Mouse (Mus musculus): ENCODE measurements at regions not wholly inside any gene's neighbourhood (a gene's known extent, or its start where the extent isn't known, plus 50 kb on each side); places are given as distances from the start of the nearest gene placed in this dataset.

DNA sequence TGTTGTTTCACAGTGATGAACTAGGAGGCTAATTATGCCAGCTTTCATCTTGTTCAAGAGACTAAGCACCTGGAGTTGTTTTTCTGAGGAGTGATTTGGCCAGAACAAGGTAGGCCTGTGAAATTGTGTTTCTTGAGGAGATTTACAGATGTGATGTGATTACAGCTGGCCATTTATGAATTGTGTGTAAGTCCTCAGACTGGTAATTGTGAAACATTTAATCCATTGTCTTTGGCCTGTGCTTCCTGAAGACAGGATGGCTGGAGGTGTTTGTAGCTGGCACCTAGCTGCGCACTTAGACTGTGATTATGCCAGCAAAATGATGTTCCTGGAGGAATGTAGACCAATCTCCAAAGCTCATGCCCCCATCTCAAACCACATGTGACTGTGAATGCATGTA, 150.7 kb upstream of the Rasa1 start:
- DNase-seq (ENCODE audit: low spot score, missing footprints): no peak

DNA sequence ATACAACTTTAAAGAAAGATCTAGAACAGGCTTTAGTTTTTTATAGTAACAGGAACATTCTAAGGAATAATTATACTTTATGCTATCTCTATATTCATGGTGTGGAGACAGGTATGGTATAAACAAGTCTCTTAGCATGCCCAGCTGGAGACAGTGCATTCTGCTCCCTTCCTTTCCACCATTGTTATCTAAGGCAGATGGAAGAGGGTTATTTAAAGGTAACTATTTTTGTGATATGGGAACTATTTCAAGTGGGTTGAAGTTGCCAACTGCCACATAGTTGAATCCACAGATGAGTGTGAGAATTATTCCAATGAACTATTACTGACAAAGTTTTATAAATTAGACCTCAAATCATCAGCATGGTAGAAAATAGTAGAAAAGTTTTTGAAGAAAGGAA, 148.9 kb upstream of the Rasa1 start:
- Histone ChIP-seq H3K4me1 (ENCODE audit: control insufficient read depth, insufficient read depth, low read length) (no peaks in the 10 kb centered on the region), H3K27me3 (ENCODE audit: control insufficient read depth, insufficient read depth, low read length) (no peaks in the 10 kb centered on the region), H3K4me3 (ENCODE audit: low read depth, low read length) (no peak overlapping the region), H3K9me3 (ENCODE audit: control insufficient read depth, low read length) (no peaks in the 10 kb centered on the region), H3K9ac (ENCODE audit: low read length) (no peak overlapping the region), H3K36me3 (ENCODE audit: control insufficient read depth, insufficient read depth, low read length) (no peaks in the 10 kb centered on the region), H3K27ac (ENCODE audit: low read depth, low read length) (no peak overlapping the region), H3K4me2 (no peak overlapping the region)
- ATAC-seq (ENCODE audit: low FRiP score): no peak
- DNase-seq (ENCODE audit: low spot score, missing footprints): no peak

More for the DNA sequence above, 150.7 kb upstream of the Rasa1 start:
- Histone ChIP-seq H3K4me1 (ENCODE audit: control insufficient read depth, insufficient read depth, low read length) (no peaks in the 10 kb centered on the region), H3K36me3 (ENCODE audit: control insufficient read depth, insufficient read depth, low read length) (no peaks in the 10 kb centered on the region), H3K27me3 (ENCODE audit: control insufficient read depth, insufficient read depth, low read length) (no peaks in the 10 kb centered on the region), H3K4me3 (ENCODE audit: low read depth, low read length) (no peak overlapping the region), H3K9ac (ENCODE audit: low read length) (no peak overlapping the region), H3K9me3 (ENCODE audit: control insufficient read depth, low read length) (no peaks in the 10 kb centered on the region), H3K4me2 (no peak overlapping the region), H3K27ac (ENCODE audit: low read depth, low read length) (no peak overlapping the region)
- WGBS: 85% methylated on average over 1 of the region's 1 CpGs
- ATAC-seq (ENCODE audit: low FRiP score): no peak

DNA sequence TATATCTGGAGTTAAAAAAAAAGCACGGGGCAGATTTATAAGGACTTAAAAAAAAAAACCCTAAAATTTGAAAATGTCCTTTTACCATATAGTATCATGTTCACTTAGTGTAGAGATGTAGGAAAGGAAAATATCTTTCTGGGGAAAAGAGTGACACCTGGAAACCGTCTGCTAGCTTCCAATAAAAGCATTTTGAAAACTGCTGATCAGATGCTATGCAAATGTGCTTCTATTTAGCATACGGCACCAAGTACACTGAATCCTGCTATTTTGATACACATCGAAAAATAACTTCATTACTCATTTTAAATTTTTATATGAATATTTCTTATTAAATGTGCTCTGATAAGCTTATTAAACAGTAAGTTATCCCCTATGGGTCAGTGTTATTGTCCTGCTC, 148.1 kb upstream of the Rasa1 start:
- H3K9me3 ChIP-seq (ENCODE audit: control insufficient read depth, low read length): no peaks in the 10 kb centered on the region
- ATAC-seq (ENCODE audit: low FRiP score) (no peak), DNase-seq (ENCODE audit: low spot score, missing footprints) (no peak)
- no peak overlapping the region for H3K27ac ChIP-seq (ENCODE audit: low read depth, low read length)
- no peak overlapping the region for H3K4me2 ChIP-seq
- H3K9ac ChIP-seq (ENCODE audit: low read length): no peak overlapping the region
- no peaks in the 10 kb centered on the region for H3K4me1 ChIP-seq (ENCODE audit: control insufficient read depth, insufficient read depth, low read length)
- H3K36me3 ChIP-seq (ENCODE audit: control insufficient read depth, insufficient read depth, low read length): no peaks in the 10 kb centered on the region
- no peak overlapping the region for H3K4me3 ChIP-seq (ENCODE audit: low read depth, low read length)
- H3K27me3 ChIP-seq (ENCODE audit: control insufficient read depth, insufficient read depth, low read length): no peaks in the 10 kb centered on the region
- WGBS: 88% methylated on average over 4 of the region's 4 CpGs

DNA sequence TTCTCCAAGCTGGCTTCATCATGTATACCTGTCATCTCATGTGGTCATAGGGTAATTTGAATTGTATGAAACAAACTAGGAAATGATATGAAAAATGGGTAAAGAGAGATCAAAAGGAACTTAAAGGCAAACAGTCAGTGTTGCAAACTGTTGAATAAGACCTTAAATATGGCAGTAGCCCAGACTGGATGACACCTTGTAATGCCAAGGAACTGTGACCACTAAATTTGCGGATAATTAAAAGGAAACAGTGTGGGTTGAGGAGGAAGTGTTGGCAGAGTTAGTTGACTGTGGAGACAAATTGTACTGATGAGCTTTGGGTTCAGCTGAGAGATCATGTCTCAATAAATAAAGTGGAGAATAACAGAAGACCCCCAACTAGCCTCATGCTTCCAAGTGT, 147.3 kb upstream of the Rasa1 start:
- no peaks in the 10 kb centered on the region for H3K4me1 ChIP-seq (ENCODE audit: control insufficient read depth, insufficient read depth, low read length)
- no peaks in the 10 kb centered on the region for H3K9me3 ChIP-seq (ENCODE audit: control insufficient read depth, low read length)
- no peak for ATAC-seq (ENCODE audit: low FRiP score)
- 100% methylated on average over 1 of the region's 1 CpGs for WGBS
- H3K27ac ChIP-seq (ENCODE audit: low read depth, low read length): no peak overlapping the region
- no peaks in the 10 kb centered on the region for H3K36me3 ChIP-seq (ENCODE audit: control insufficient read depth, insufficient read depth, low read length)
- H3K4me3 ChIP-seq (ENCODE audit: low read depth, low read length): no peak overlapping the region
- H3K27me3 ChIP-seq (ENCODE audit: control insufficient read depth, insufficient read depth, low read length): no peaks in the 10 kb centered on the region
- H3K4me2 ChIP-seq: no peak overlapping the region
- no peak overlapping the region for H3K9ac ChIP-seq (ENCODE audit: low read length)
- DNase-seq (ENCODE audit: low spot score, missing footprints): no peak

DNA sequence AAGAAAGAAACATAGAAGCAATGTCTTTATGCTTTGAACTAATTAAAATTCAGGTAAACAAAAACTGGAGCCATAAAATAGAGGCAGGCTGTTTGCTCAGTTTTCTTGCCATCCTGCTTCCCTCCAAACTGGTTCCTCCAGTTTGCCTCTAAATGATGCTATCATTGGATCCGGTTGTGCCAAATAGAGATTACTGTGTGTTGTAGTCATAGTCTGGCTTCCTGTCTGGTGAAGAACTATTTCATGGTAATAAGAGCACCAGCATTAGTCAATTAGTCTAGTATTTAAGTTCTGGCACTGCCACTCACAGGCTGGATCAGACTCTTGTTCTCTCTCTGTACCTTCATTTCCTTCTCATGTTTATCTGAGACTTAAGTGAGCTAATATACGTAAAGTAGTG, 141.9 kb upstream of the Rasa1 start:
- Histone ChIP-seq H3K27me3 (ENCODE audit: control insufficient read depth, insufficient read depth, low read length) (no peaks in the 10 kb centered on the region), H3K36me3 (ENCODE audit: control insufficient read depth, insufficient read depth, low read length) (no peaks in the 10 kb centered on the region), H3K4me3 (ENCODE audit: low read depth, low read length) (no peak overlapping the region), H3K9me3 (ENCODE audit: control insufficient read depth, low read length) (no peaks in the 10 kb centered on the region), H3K9ac (ENCODE audit: low read length) (no peak overlapping the region), H3K27ac (ENCODE audit: low read depth, low read length) (no peak overlapping the region), H3K4me1 (ENCODE audit: control insufficient read depth, insufficient read depth, low read length) (no peaks in the 10 kb centered on the region), H3K4me2 (no peak overlapping the region)
- 87% methylated on average over 2 of the region's 2 CpGs for WGBS
- no peak for ATAC-seq (ENCODE audit: low FRiP score)
- DNase-seq (ENCODE audit: low spot score, missing footprints): no peak

DNA sequence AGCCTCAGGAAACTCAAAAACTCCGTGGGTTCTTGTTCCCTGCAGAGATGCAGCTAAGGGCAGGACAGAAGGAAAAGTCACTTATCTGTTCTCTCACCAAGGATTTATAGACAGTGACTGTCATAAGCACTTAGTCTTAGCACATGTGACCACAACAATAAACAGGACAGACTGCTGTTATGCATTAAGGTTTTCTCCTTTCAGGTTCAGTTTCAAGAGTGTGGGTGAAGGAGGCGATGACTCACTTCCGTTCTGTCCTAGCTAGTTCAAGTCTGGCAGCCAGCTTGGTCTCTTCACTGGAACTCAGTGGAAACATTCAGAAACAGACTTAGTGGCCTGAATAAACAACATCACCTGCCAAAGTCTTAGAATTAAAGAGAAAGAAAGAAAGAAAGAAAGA, 141.1 kb upstream of the Rasa1 start:
- Histone ChIP-seq H3K4me2 (no peak overlapping the region), H3K36me3 (ENCODE audit: control insufficient read depth, insufficient read depth, low read length) (no peaks in the 10 kb centered on the region), H3K4me3 (ENCODE audit: low read depth, low read length) (no peak overlapping the region), H3K27ac (ENCODE audit: low read depth, low read length) (no peak overlapping the region), H3K9me3 (ENCODE audit: control insufficient read depth, low read length) (no peaks in the 10 kb centered on the region), H3K27me3 (ENCODE audit: control insufficient read depth, insufficient read depth, low read length) (no peaks in the 10 kb centered on the region), H3K9ac (ENCODE audit: low read length) (no peak overlapping the region), H3K4me1 (ENCODE audit: control insufficient read depth, insufficient read depth, low read length) (no peaks in the 10 kb centered on the region)
- WGBS: 81% methylated on average over 3 of the region's 3 CpGs
- ATAC-seq (ENCODE audit: low FRiP score) (no peak), DNase-seq (ENCODE audit: low spot score, missing footprints) (no peak)

DNA sequence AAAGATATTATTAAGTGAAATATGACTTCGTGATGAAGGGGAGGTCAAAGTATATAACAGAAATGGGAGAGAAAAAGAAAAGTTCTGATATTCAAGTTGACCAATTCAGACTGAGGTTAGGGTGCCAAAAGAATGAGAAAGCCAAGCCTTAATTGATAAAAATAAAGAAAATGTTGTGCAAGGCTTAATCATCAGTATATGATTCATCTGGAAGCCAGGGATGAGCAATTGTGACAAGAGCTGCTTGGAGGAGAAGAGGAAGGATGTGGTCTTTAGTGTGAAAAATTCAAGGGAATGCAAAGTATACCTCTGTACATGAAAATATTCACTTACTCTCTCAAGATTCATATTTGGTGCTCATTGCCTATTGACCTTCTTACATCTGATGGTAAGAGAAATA, 129.7 kb upstream of the Rasa1 start:
- Histone ChIP-seq H3K4me2 (no peak overlapping the region), H3K27me3 (ENCODE audit: control insufficient read depth, insufficient read depth, low read length) (no peaks in the 10 kb centered on the region), H3K27ac (ENCODE audit: low read depth, low read length) (no peak overlapping the region), H3K36me3 (ENCODE audit: control insufficient read depth, insufficient read depth, low read length) (no peaks in the 10 kb centered on the region), H3K4me3 (ENCODE audit: low read depth, low read length) (no peak overlapping the region), H3K4me1 (ENCODE audit: control insufficient read depth, insufficient read depth, low read length) (no peaks in the 10 kb centered on the region), H3K9me3 (ENCODE audit: control insufficient read depth, low read length) (no peaks in the 10 kb centered on the region), H3K9ac (ENCODE audit: low read length) (no peak overlapping the region)
- ATAC-seq (ENCODE audit: low FRiP score) (no peak), DNase-seq (ENCODE audit: low spot score, missing footprints) (no peak)
- 83% methylated on average over 1 of the region's 1 CpGs for WGBS

DNA sequence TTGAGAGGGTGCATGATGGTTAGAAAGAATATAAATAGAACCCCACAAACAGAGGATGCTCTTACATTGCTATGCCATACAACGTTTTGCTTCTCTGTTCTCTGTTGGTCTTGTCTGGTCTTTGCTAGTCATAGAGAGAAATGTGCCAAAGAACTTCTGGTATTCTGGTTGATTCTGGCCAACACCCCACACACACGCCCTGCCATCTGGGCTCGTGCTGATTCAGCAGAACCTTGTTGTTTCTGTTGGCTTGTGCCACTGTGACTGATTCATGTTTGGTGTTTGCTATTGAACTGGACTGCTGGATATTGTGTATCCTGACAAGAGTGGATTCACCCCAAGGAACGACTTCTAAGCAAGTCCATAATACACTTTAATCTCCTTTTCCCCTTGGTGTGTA, 126.0 kb upstream of the Rasa1 start:
- 92% methylated on average over 4 of the region's 4 CpGs for WGBS
- no peak overlapping the region for H3K9ac ChIP-seq (ENCODE audit: low read length)
- no peaks in the 10 kb centered on the region for H3K9me3 ChIP-seq (ENCODE audit: control insufficient read depth, low read length)
- no peaks in the 10 kb centered on the region for H3K4me1 ChIP-seq (ENCODE audit: control insufficient read depth, insufficient read depth, low read length)
- DNase-seq (ENCODE audit: low spot score, missing footprints) (no peak), ATAC-seq (ENCODE audit: low FRiP score) (no peak)
- no peak overlapping the region for H3K27ac ChIP-seq (ENCODE audit: low read depth, low read length)
- no peaks in the 10 kb centered on the region for H3K36me3 ChIP-seq (ENCODE audit: control insufficient read depth, insufficient read depth, low read length)
- H3K4me3 ChIP-seq (ENCODE audit: low read depth, low read length): no peak overlapping the region
- H3K4me2 ChIP-seq: no peak overlapping the region
- no peaks in the 10 kb centered on the region for H3K27me3 ChIP-seq (ENCODE audit: control insufficient read depth, insufficient read depth, low read length)

DNA sequence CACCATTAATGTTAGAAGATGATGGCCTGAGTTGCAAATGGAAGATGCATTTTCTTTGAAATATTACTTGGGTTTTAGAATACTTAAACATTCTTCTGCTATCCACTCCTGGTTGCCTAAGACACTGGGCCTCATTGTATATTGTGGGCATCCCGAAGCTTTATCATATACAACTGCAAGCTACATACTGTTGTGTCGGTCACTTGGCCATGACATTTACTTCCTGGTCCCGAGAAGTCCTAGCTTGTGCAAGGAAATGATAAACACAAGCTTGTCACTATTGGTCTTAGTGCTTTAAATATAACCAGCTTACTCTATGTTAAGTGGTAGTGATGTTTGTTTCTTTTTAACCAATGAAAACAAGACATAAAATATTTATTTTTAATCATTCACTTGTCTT, 122.4 kb upstream of the Rasa1 start:
- H3K9ac ChIP-seq (ENCODE audit: low read length): no peak overlapping the region
- DNase-seq (ENCODE audit: low spot score, missing footprints): no peak
- H3K27me3 ChIP-seq (ENCODE audit: control insufficient read depth, insufficient read depth, low read length): no peaks in the 10 kb centered on the region
- H3K4me1 ChIP-seq (ENCODE audit: control insufficient read depth, insufficient read depth, low read length): no peaks in the 10 kb centered on the region
- no peak overlapping the region for H3K27ac ChIP-seq (ENCODE audit: low read depth, low read length)
- H3K4me2 ChIP-seq: no peak overlapping the region
- no peak overlapping the region for H3K4me3 ChIP-seq (ENCODE audit: low read depth, low read length)
- no peaks in the 10 kb centered on the region for H3K9me3 ChIP-seq (ENCODE audit: control insufficient read depth, low read length)
- ATAC-seq (ENCODE audit: low FRiP score): no peak
- WGBS: 84% methylated on average over 3 of the region's 3 CpGs
- no peaks in the 10 kb centered on the region for H3K36me3 ChIP-seq (ENCODE audit: control insufficient read depth, insufficient read depth, low read length)

DNA sequence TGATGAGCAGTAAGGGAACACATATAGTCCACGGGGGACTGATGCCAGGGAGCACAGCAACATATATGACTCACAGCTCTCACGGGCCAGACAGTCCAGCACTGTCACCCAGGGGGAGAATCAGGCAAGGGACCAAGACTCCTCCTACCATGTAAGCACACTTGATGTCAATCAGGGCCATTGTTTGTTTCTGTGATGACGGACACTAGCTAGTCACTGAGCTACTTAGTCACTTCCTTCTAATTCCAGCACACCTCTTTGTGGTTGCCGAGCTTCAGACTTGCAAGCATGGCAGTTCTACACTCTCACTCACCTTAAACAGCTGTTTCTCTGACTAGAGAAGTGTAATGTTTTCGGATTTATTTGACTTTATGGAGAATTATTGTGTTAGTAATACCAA, 109.9 kb upstream of the Rasa1 start:
- ATAC-seq (ENCODE audit: low FRiP score): no peak

More for the DNA sequence above, 109.9 kb upstream of the Rasa1 start:
- no peak overlapping the region for H3K4me2 ChIP-seq
- no peak overlapping the region for H3K9ac ChIP-seq (ENCODE audit: low read length)
- no peaks in the 10 kb centered on the region; the same call in 1 of the 2 replicates for H3K9me3 ChIP-seq (ENCODE audit: control insufficient read depth, low read length)
- H3K27me3 ChIP-seq (ENCODE audit: control insufficient read depth, insufficient read depth, low read length): no peaks in the 10 kb centered on the region
- H3K27ac ChIP-seq (ENCODE audit: low read depth, low read length): no peak overlapping the region
- H3K4me1 ChIP-seq (ENCODE audit: control insufficient read depth, insufficient read depth, low read length): no peaks in the 10 kb centered on the region
- H3K36me3 ChIP-seq (ENCODE audit: control insufficient read depth, insufficient read depth, low read length): no peaks in the 10 kb centered on the region
- no peak for DNase-seq (ENCODE audit: low spot score, missing footprints)
- 80% methylated on average over 5 of the region's 5 CpGs for WGBS
- H3K4me3 ChIP-seq (ENCODE audit: low read depth, low read length): no peak overlapping the region

Measured in midbrain, embryonic 11.5 days (tissue).